Mouse (Mus musculus): ENCODE data around the gene Slf1. TPM values are rescaled to one million over a fixed set of nuclear protein-coding genes. Genes with fewer than 3 reads are reported as not detected.

Gene Slf1
- polyA plus RNA-seq, 1 experiment from 2014 or later, result 82.7 TPM

Other genes starting within 250 kb of the Slf1 start
- 10.2 and 14.3 TPM in 2 replicates for gene 2210408I21Rik, start 67 bp upstream of the Slf1 start, polyA plus RNA-seq (2015; fragmentation: Nextera tagmentation; extraction: Ambion mirVana)

Measured in forebrain, embryonic 15.5 days (tissue).